Mouse (Mus musculus): ENCODE data around the gene Fkbp1b. TPM values are rescaled to one million over a fixed set of nuclear protein-coding genes. Genes with fewer than 3 reads are reported as not detected.

The Fkbp1b gene
- polyA plus RNA-seq, 1 experiment = 3.2 TPM

DNA sequence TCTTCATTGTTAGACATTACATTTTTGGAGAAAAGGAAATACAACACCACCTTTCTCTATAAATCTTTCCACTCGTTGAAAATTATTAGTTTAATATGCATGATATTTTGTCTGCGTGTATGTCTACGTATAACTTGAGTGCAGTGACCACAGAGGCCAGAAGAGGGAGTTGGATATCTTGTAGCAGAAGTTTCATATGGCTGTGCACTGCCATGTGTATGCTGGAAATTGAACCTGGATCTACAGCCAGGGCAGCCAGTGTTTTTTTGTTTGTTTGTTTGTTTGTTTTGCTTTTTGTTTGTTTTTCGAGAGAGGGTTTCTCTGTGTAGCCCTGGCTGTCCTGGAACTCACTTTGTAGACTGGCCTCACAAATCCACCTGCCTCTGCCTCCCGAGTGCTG, 37.7 kb upstream of the Fkbp1b start:
- Histone ChIP-seq H3K27me3 (ENCODE audit: control insufficient read depth, insufficient read depth, low read length) (no peaks in the 10 kb centered on the region), H3K27ac (ENCODE audit: insufficient read depth, low read length) (no peak overlapping the region), H3K4me3 (ENCODE audit: extremely low read depth, insufficient read depth, insufficient read length) (no peak overlapping the region), H3K36me3 (ENCODE audit: control insufficient read depth, insufficient read depth, low read length) (peaks cover 13% of the 10 kb centered on the region), H3K4me1 (ENCODE audit: control insufficient read depth, insufficient read depth, insufficient read length) (0 out of 2 replicates have a peak, but pooled peaks cover 4% of the 10 kb centered on the region)
- DNase-seq (ENCODE audit: low read depth in 1 of 2, low spot score in 2 of 2) = no peak
- 98% methylated on average over 5 of the region's 5 CpGs for WGBS
- TF ChIP-seq POLR2A (IDR thresholded peaks at IDR 0.05; ENCODE audit: low read depth, low read length) (no peak), CTCF (IDR thresholded peaks at IDR 0.05; ENCODE audit: extremely low read depth, insufficient read depth, insufficient read length, insufficient replicate concordance) (no peak)

DNA sequence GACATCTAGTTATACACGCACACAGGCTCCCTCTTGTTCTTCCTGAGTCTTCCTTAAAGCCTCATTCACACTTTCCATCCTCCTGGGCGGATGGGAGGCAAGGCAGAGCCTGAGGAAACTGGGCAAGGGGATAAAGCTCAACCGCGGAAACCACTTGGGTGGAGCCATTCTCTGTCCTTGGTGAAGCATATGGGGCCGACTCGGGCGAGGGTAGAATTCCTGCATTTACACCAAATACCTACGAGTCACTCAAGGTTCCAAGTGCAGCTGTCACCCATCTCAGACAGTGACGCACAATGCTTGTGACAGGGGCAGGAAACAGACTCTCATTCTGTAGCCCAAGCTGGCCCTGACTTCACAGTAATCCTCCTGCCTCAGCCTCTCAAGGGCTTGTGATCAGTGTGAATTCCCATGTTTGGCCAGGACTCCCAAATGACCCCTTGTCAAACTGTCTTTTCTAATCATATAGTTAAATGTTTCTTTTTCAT, 36.9 kb upstream of the Fkbp1b start:
- WGBS = 67% methylated on average over 9 of the region's 9 CpGs
- Histone ChIP-seq H3K36me3 (ENCODE audit: control insufficient read depth, insufficient read depth, low read length) (peaks cover 13% of the 10 kb centered on the region), H3K4me3 (ENCODE audit: extremely low read depth, insufficient read depth, insufficient read length) (no peak overlapping the region), H3K27me3 (ENCODE audit: control insufficient read depth, insufficient read depth, low read length) (no peaks in the 10 kb centered on the region), H3K27ac (ENCODE audit: insufficient read depth, low read length) (no peak overlapping the region), H3K4me1 (ENCODE audit: control insufficient read depth, insufficient read depth, insufficient read length) (0 out of 2 replicates have a peak, but pooled peaks cover 4% of the 10 kb centered on the region)
- no peak for TF ChIP-seq CTCF (IDR thresholded peaks at IDR 0.05; ENCODE audit: extremely low read depth, insufficient read depth, insufficient read length, insufficient replicate concordance)
- TF ChIP-seq POLR2A (IDR thresholded peaks at IDR 0.05; ENCODE audit: low read depth, low read length) = no peak
- no peak for DNase-seq (ENCODE audit: low read depth in 1 of 2, low spot score in 2 of 2)

DNA sequence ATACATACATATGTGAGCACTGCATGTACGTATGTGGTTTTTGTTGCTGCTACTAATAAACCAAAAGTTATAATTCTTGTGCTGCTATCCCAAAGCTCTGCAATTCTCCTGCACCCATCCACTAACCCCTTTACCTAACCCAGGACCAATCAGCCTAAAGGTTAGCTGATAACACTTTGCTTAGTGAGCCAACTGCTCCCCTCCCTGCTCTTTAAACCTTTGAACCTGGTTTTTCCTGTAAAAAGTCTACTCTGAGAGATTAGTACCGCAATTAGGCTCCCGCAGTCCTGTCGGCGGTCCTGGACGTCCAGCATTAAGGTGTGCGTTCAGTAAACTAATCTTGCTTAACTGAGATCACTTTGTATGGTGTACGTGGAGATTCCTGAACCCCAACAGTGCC, 34.2 kb upstream of the Fkbp1b start:
- no peak overlapping the region for H3K27ac ChIP-seq (ENCODE audit: insufficient read depth, low read length)
- no peak for TF ChIP-seq POLR2A (IDR thresholded peaks at IDR 0.05; ENCODE audit: low read depth, low read length)
- TF ChIP-seq CTCF (IDR thresholded peaks at IDR 0.05; ENCODE audit: extremely low read depth, insufficient read depth, insufficient read length, insufficient replicate concordance) = no peak
- no peaks in the 10 kb centered on the region for H3K27me3 ChIP-seq (ENCODE audit: control insufficient read depth, insufficient read depth, low read length)
- 91% methylated on average over 8 of the region's 8 CpGs for WGBS
- DNase-seq (ENCODE audit: low read depth in 1 of 2, low spot score in 2 of 2) = no peak
- no peak overlapping the region for H3K4me3 ChIP-seq (ENCODE audit: extremely low read depth, insufficient read depth, insufficient read length)
- 0 out of 2 replicates have a peak, but pooled peaks cover 4% of the 10 kb centered on the region for H3K4me1 ChIP-seq (ENCODE audit: control insufficient read depth, insufficient read depth, insufficient read length)
- H3K36me3 ChIP-seq (ENCODE audit: control insufficient read depth, insufficient read depth, low read length) = peaks cover 2% of the 10 kb centered on the region; the same call in 1 of the 2 replicates

DNA sequence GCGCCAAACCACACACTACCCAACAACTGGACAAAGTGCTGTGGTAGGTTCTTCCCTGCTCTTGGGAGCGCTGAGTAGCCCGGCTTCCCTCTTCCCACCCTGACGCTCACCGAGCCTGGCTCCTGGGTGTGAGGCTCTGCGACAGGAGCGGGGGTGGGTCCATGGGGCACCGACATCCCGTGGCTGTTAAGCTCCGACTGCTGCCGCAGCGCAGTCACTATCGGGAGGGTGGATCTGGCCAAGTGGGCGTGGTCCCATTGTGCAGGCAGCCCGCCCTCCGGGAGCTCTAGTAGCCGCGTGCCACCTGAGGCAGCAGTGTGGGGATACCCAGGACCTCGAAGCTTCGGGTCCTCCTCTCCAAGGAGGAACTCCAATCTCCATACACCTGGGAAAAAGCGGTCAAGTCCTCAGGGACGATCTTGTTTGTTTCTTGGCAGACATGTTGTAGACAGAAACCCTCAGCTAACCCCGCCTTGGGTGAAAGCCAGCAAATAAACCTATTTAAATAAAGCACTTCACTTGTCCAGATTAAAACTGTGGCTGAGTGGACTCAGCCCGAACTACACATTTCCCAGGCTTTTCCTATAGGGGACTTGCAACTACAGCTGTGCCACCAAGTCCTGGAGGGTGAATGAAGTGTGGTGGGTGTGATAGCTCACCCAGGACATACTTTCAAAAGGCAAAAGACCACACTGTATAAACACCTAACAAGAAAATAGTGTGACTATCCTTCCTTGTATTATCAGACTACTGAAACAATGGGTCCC, 33.0 kb upstream of the Fkbp1b start, which contains the start of gene Mfsd2b:
TSS of gene Mfsd2b (minus strand) at position 199 of the 767 bp plus-strand sequence.
- Histone ChIP-seq H3K36me3 (ENCODE audit: control insufficient read depth, insufficient read depth, low read length) (peaks cover under 1% of the 10 kb centered on the region; the same call in 1 of the 2 replicates), H3K27ac (ENCODE audit: insufficient read depth, low read length) (peak within 1 kb of the TSS; percentile 38; the same call in 1 of the 2 replicates), H3K27me3 (ENCODE audit: control insufficient read depth, insufficient read depth, low read length) (no peaks in the 10 kb centered on the region), H3K4me1 (ENCODE audit: control insufficient read depth, insufficient read depth, insufficient read length) (0 out of 2 replicates have a peak, but pooled peaks cover 4% of the 10 kb centered on the region), H3K4me3 (ENCODE audit: extremely low read depth, insufficient read depth, insufficient read length) (peak within 1 kb of the TSS; percentile 39; the same call in 1 of the 2 replicates)
- TF ChIP-seq CTCF (IDR thresholded peaks at IDR 0.05; ENCODE audit: extremely low read depth, insufficient read depth, insufficient read length, insufficient replicate concordance) (no peak), POLR2A (IDR thresholded peaks at IDR 0.05; ENCODE audit: low read depth, low read length) (no peak)
- WGBS = 4% methylated on average over 24 of the region's 24 CpGs
- peak in 1 of 2 experiments; percentile 43 for DNase-seq (ENCODE audit: low read depth in 1 of 2, low spot score in 2 of 2)

DNA sequence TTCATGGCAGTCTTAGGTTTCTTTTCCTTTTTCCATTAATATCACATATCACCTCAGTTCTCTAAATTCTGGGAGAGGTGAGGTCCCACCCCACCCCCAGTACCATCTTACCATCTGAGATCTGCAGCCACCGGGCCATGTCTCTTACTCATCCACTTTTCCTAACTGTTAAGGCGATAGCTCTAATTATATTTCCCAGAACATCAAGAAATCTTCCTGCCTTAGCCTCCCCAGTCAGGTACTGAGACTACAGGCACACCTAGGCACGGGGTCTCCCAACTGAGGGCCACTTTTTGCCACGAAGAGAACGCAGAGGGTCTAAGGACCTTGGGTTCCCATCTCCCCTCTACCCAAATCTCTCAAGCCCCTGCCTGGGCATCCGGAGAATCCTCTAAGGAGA, 32.1 kb upstream of the Fkbp1b start:
- no peak for DNase-seq (ENCODE audit: low read depth in 1 of 2, low spot score in 2 of 2)
- 74% methylated on average over 6 of the region's 6 CpGs for WGBS
- no peaks in the 10 kb centered on the region for H3K27me3 ChIP-seq (ENCODE audit: control insufficient read depth, insufficient read depth, low read length)
- H3K27ac ChIP-seq (ENCODE audit: insufficient read depth, low read length) = 0 out of 2 replicates have a peak overlapping the region, but pooled peaks have one; percentile 38
- 0 out of 2 replicates have a peak, but pooled peaks cover 4% of the 10 kb centered on the region for H3K4me1 ChIP-seq (ENCODE audit: control insufficient read depth, insufficient read depth, insufficient read length)
- H3K36me3 ChIP-seq (ENCODE audit: control insufficient read depth, insufficient read depth, low read length) = no peaks in the 10 kb centered on the region
- H3K4me3 ChIP-seq (ENCODE audit: extremely low read depth, insufficient read depth, insufficient read length) = peak overlapping the region; percentile 39; the same call in 1 of the 2 replicates
- TF ChIP-seq POLR2A (IDR thresholded peaks at IDR 0.05; ENCODE audit: low read depth, low read length) (no peak), CTCF (IDR thresholded peaks at IDR 0.05; ENCODE audit: extremely low read depth, insufficient read depth, insufficient read length, insufficient replicate concordance) (no peak)

DNA sequence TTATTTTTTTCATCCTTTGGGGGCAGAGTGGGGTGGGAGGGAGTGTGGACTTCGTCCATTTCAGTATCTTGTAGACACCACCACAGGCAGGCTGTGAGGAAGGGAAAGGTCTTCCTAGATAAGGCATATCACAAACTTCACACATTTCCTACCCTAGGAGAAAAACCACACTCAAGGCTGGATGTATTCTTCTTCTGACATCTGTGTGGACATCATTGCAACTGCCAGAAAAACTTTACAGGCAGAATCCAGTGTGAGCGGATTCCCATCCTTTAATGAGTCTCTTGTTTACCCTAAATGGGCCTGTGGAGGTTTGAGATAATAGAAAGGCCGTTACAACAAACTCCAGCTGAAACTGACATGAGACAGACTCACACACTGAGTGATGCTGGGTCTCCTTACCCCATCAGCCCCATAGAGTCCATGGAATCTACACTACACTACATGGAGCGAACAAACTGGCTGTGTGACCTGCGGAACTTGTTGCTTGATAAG, 31.6 kb upstream of the Fkbp1b start:
- 0 out of 2 replicates have a peak, but pooled peaks cover 4% of the 10 kb centered on the region for H3K4me1 ChIP-seq (ENCODE audit: control insufficient read depth, insufficient read depth, insufficient read length)
- no peak for DNase-seq (ENCODE audit: low read depth in 1 of 2, low spot score in 2 of 2)
- no peaks in the 10 kb centered on the region for H3K36me3 ChIP-seq (ENCODE audit: control insufficient read depth, insufficient read depth, low read length)
- TF ChIP-seq CTCF (IDR thresholded peaks at IDR 0.05; ENCODE audit: extremely low read depth, insufficient read depth, insufficient read length, insufficient replicate concordance) (no peak), POLR2A (IDR thresholded peaks at IDR 0.05; ENCODE audit: low read depth, low read length) (no peak)
- peak overlapping the region; percentile 13; the same call in 1 of the 2 replicates for H3K4me3 ChIP-seq (ENCODE audit: extremely low read depth, insufficient read depth, insufficient read length)
- H3K27me3 ChIP-seq (ENCODE audit: control insufficient read depth, insufficient read depth, low read length) = no peaks in the 10 kb centered on the region
- H3K27ac ChIP-seq (ENCODE audit: insufficient read depth, low read length) = peak overlapping the region; percentile 38; the same call in 1 of the 2 replicates
- 69% methylated on average over 5 of the region's 5 CpGs for WGBS
